Mouse (Mus musculus) myocyte (in vitro differentiated cells): ENCODE results near the gene Susd4. TPM values are rescaled to one million over a fixed set of nuclear protein-coding genes. Genes with fewer than 3 reads are reported as not detected.

ENCODE experiments used
- H3K27me3 ChIP-seq: one replicate; pipeline ENCODE4 v1.6.1; 2011; ENCODE audit not compliant: control insufficient read depth, insufficient read depth, insufficient read length
- H3K36me3 ChIP-seq: one replicate; pipeline ENCODE4 v1.6.1; 2011; ENCODE audit not compliant: control insufficient read depth, insufficient read depth
- H3K4me2 ChIP-seq: one replicate; pipeline ENCODE4 v1.6.1; 2011; ENCODE audit warnings: low read depth, control low read depth
- H3K4me3 ChIP-seq: one replicate; pipeline ENCODE4 v1.5.1; 2011; ENCODE audit warnings: mild to moderate bottlenecking, control low read depth, moderate library complexity
- H3K79me2 ChIP-seq: one replicate; pipeline ENCODE4 v1.6.1; 2011; ENCODE audit not compliant: control insufficient read depth, insufficient read depth
- H3ac ChIP-seq: one replicate; pipeline ENCODE4 v1.6.1; 2011; ENCODE audit not compliant: control insufficient read depth, insufficient read length
- CEBPB ChIP-seq: IDR thresholded peaks from 2 replicates; pipeline ENCODE4 v1.6.1; 2011; ENCODE audit warnings: mild to moderate bottlenecking, moderate library complexity; ENCODE audit not compliant: poor library complexity, insufficient read depth, severe bottlenecking
- E2F4 ChIP-seq: IDR thresholded peaks from one replicate; pipeline ENCODE4 v1.6.1; 2011; ENCODE audit warnings: mild to moderate bottlenecking, control low read depth, moderate library complexity; ENCODE audit not compliant: insufficient read depth
- MAX ChIP-seq: IDR thresholded peaks from one replicate; pipeline ENCODE4 v1.6.1; 2011; ENCODE audit warnings: low read depth, mild to moderate bottlenecking, control low read depth
- MYOD1 ChIP-seq, 3 experiments: IDR thresholded peaks; one replicate each; pipeline ENCODE4 v1.6.1; 2011; ENCODE audit warnings: control low read depth in 2 of 3, low read depth in 2 of 3, mild to moderate bottlenecking in 2 of 3, moderate library complexity in 1 of 3; ENCODE audit not compliant: insufficient read length in 2 of 3, control insufficient read depth in 1 of 3
- MYOG ChIP-seq, 3 experiments: IDR thresholded peaks; one replicate each; pipeline ENCODE4 v1.6.1; 2011; ENCODE audit warnings: control low read depth in 2 of 3, low read depth in 2 of 3, mild to moderate bottlenecking in 2 of 3; ENCODE audit not compliant: insufficient read length in 2 of 3, control insufficient read depth in 1 of 3, insufficient read depth in 1 of 3
- POLR2A ChIP-seq: IDR thresholded peaks from one replicate; pipeline ENCODE4 v1.6.1; 2011; ENCODE audit warnings: low read depth, mild to moderate bottlenecking, control low read depth, moderate library complexity; ENCODE audit not compliant: insufficient read length
- POLR2AphosphoS2 ChIP-seq: IDR thresholded peaks from one replicate; pipeline ENCODE4 v1.6.1; 2011; ENCODE audit warnings: low read depth, control low read depth; ENCODE audit not compliant: insufficient read length
- REST ChIP-seq: IDR thresholded peaks from one replicate; pipeline ENCODE4 v1.6.1; 2011; ENCODE audit warnings: mild to moderate bottlenecking, control low read depth, moderate library complexity; ENCODE audit not compliant: insufficient read depth, insufficient read length
- SRF ChIP-seq: IDR thresholded peaks from one replicate; pipeline ENCODE4 v1.6.1; 2011; ENCODE audit warnings: low read depth; ENCODE audit not compliant: control insufficient read depth, insufficient read length
- TCF12 ChIP-seq: IDR thresholded peaks from one replicate; pipeline ENCODE4 v1.6.1; 2011; ENCODE audit warnings: mild to moderate bottlenecking, control low read depth; ENCODE audit not compliant: poor library complexity, insufficient read depth, severe bottlenecking
- TCF3 ChIP-seq: IDR thresholded peaks from one replicate; pipeline ENCODE4 v1.6.1; 2011; ENCODE audit warnings: low read depth, control low read depth; ENCODE audit not compliant: insufficient read length
- USF1 ChIP-seq: IDR thresholded peaks from one replicate; pipeline ENCODE4 v1.6.1; 2011; ENCODE audit warnings: low read depth, mild to moderate bottlenecking, control low read depth, moderate library complexity
- polyA plus RNA-seq: library from polyadenylated mRNA; unstranded; fragments of >200 nt; fragmentation: generic; extraction: Trizol; gene quantifications from one replicate; pipeline ENCODE4 v1.2.1, GENCODE M21; 2012; ENCODE audit warnings: missing spikeins

The Susd4 gene
- polyA plus RNA-seq = 0.04 TPM

DNA sequence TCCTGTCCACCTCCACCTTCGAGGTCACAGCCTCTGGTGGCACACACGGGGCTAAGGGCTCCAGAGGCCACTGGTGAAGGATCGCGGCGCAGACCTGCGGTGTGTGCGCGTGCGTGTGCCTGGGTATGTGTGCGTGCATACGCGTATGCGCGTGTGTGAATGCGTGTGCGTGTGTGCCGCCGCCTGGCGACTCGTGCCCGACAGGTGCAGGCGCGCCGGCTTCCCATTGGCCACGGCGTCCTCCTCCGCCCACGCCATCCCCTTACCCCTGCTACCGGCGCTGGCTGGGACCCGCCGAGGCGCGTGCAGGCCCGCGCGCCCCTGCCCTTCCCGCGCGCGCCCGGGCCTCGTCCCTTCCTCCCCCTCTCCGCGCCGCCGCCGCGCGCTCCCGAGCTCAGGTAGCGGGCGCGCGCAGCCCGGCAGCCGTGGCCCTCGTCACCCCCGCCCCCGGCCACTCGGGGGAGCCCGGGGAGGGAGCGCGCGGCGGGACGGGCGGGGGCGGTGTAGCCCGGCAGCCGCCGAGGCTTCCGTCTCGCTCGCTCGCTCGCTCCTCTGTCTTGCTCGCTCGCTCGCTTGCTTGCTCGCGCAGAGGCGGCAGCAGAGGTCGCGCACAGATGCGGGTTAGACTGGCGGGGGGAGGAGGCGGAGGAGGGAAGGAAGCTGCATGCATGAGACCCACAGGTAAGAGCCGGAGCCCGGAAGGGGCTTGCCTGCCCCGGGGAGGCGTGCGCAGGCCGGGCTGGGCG is at the start of gene Susd4:
Susd4 (plus strand) TSS at position 145 of the 746 bp plus-strand sequence.
- Histone ChIP-seq H3ac (no peak within 1 kb of the TSS), H3K4me3 (no peak within 1 kb of the TSS), H3K27me3 (peaks cover 22% of the 10 kb centered on the region), H3K79me2 (no peaks in the 10 kb centered on the region), H3K36me3 (no peaks in the 10 kb centered on the region), H3K4me2 (peak within 1 kb of the TSS; percentile 50)
- TF ChIP-seq MYOD1 (IDR thresholded peaks at IDR 0.05; ENCODE audit: control insufficient read depth in 1 of 3, insufficient read length in 2 of 3, low read depth in 2 of 3) = peak in 1 of 3 experiments; percentile 10
- no peak for TF ChIP-seq CEBPB

DNA sequence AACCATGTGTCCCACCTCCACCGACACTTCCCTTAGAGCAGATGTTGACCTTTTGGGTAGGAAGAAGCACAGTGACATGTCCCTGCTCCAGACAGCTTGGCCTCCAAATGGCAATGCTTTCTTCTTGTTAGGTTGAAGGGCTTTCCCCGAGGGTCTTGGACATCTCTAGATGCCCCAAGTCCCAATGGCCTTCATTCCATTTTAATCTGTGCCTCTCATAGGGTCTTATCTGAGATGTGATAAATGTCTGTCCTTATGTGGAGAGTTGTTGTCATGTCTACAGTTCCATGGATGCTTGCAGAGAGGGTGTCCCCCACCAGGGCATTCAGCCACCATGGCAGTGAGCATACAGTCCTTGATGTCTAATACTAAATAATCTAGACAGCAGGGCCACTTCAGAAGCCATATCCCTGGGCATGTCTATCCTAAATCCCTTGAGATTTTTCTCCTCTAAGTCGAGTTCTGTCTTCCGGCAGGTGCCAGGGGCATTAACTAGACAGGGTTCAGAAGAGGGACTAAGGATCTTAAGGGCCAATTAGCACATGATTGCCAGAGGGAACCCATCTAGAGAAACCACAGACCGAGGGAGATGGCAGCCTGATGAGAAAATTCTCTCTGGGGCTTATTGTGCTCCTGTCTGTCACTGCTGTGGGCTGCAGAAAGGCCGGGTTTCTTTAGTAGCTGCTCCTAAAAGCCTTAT is 49.3 kb upstream of the Susd4 start:
- H3K79me2 ChIP-seq = no peaks in the 10 kb centered on the region
- no peak overlapping the region for H3ac ChIP-seq
- TF ChIP-seq E2F4 (no peak), REST (no peak), SRF (no peak), TCF3 (no peak), MYOD1 (IDR thresholded peaks at IDR 0.05; ENCODE audit: control insufficient read depth in 1 of 3, insufficient read length in 2 of 3, low read depth in 2 of 3) (no peak), USF1 (no peak), MAX (no peak), TCF12 (no peak), CEBPB (no peak), POLR2A (no peak), POLR2AphosphoS2 (no peak), MYOG (IDR thresholded peaks at IDR 0.05; ENCODE audit: control insufficient read depth in 1 of 3, insufficient read depth in 1 of 3, insufficient read length in 2 of 3, low read depth in 2 of 3) (no peak)
- H3K4me3 ChIP-seq = no peak overlapping the region
- H3K27me3 ChIP-seq = peaks cover 4% of the 10 kb centered on the region
- H3K36me3 ChIP-seq = no peaks in the 10 kb centered on the region
- no peak overlapping the region for H3K4me2 ChIP-seq

DNA sequence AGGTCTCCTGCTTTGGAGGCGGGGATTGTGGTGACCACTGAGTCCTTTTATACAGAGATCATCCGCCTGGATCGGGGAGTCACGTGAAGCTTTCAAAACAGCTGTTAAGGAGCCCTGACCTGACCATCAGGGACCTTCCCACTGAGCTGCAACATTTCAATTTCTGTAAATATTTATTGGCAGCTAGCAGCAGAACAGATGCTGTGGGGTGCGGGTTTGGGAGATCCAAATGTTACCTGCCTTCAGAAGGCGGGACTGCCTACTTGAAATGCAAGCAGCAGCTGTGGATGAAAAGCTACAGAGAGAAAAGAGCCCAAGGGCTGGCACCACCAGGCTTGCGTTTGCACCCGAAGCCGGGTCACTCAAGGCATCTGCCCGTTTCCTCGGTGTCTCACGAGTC is 36.1 kb upstream of the Susd4 start:
- Histone ChIP-seq H3K79me2 (no peaks in the 10 kb centered on the region), H3ac (no peak overlapping the region), H3K27me3 (no peaks in the 10 kb centered on the region), H3K36me3 (no peaks in the 10 kb centered on the region), H3K4me2 (no peak overlapping the region), H3K4me3 (no peak overlapping the region)
- no peak for TF ChIP-seq TCF12
- no peak for TF ChIP-seq MYOG (IDR thresholded peaks at IDR 0.05; ENCODE audit: control insufficient read depth in 1 of 3, insufficient read depth in 1 of 3, insufficient read length in 2 of 3, low read depth in 2 of 3)

DNA sequence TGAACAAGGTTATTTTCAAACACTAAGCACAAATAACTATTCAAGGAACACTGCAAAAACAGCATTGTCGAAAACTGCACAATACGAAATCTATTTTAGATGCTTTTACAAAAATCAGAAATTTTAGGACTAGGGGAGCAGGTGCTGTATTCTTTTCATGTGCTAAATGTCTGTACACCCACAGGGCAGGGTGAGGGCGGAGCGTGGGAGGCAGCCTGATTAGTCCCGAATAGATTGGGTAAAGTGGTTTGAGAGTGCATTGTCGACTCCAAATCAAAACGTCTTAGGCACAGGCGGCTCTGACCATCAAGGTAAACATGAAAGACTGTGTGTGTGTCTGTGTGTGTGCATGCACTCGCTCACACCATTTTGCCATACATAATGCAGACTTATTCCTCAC is 34.7 kb upstream of the Susd4 start:
- no peak overlapping the region for H3ac ChIP-seq
- no peaks in the 10 kb centered on the region for H3K79me2 ChIP-seq
- H3K27me3 ChIP-seq = no peaks in the 10 kb centered on the region
- no peak overlapping the region for H3K4me3 ChIP-seq
- no peaks in the 10 kb centered on the region for H3K36me3 ChIP-seq
- TF ChIP-seq USF1 (no peak), CEBPB (no peak), TCF12 (no peak), E2F4 (no peak)
- H3K4me2 ChIP-seq = no peak overlapping the region

DNA sequence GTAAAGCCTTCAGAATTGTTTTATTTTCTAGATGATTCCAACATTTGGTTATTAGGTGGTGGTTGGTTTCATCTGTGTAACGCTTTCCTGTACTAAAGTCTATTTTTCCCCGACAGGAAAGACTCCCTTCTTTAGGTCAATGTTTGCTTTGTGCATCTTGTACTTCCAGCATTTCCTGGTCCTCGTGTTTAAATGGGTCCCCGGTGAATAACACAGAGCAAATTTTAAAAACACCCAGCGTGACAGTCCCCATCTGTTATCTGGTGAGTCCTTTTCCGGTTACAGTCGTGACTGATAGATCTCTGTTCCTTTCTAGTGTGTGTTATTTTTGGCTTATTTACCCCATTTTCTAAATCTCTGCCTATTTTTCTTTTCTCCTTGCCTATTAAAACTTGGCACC is 31.0 kb upstream of the Susd4 start:
- Histone ChIP-seq H3K79me2 (no peaks in the 10 kb centered on the region), H3ac (no peak overlapping the region), H3K27me3 (no peaks in the 10 kb centered on the region), H3K36me3 (no peaks in the 10 kb centered on the region), H3K4me2 (no peak overlapping the region), H3K4me3 (no peak overlapping the region)
- TF ChIP-seq MAX (no peak), MYOD1 (IDR thresholded peaks at IDR 0.05; ENCODE audit: control insufficient read depth in 1 of 3, insufficient read length in 2 of 3, low read depth in 2 of 3) (no peak), USF1 (no peak), E2F4 (no peak), SRF (no peak)
